Mouse (Mus musculus) brain, embryonic 18.5 days (tissue): Measurements from ENCODE around the gene Gpc1.

Experiments
- DNase-seq: peaks from one replicate; pipeline ENCODE4 v3.0.0-alpha.2; 2012; ENCODE audit warnings: low read depth, low spot score

Gene Gpc1

GRCm38 (mm10) chr1:92879266-92879665, 47.8 kb downstream of the Gpc1 start:
- peak; percentile 30 for DNase-seq

DNA sequence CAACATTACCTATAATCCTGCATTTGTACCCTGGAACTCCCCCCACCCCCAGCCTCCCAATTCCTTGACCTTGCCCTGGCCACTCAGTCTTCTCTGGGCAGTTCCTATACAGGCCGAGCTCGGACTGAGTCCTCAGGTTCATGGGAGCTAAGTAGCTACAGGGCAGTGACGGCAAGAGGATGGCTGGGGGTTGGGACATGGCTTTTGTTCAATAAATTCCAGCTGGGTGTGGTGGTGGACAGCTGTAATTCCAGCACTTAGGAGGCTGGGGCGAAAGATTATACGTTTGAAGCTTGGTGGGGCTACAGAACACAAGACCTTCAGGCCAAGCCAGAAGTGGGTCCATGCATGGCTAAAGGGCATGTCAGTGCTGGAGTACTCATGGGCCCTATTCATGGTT, 48.7 kb downstream of the Gpc1 start:
- DNase-seq, result no peak

DNA sequence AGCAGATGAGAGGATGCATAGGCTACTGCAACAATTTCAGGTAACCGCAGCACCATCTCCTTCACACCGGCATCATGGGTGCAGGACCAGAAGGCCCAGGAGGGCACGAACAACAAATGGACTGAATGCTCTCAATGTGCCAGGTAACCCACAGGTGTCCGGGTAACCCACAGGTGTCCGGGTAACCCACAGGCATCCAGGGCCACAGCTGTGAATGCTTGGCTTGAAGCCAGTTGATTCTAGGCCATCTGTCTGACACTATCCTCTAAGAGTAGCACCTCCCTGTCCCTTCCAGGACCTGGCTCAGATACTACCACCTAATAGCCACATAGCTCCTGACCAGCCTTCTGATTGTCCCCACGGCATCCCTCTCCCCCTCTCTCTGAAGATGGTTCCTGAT, 50.5 kb downstream of the Gpc1 start:
- no peak for DNase-seq

- no peak for DNase-seq
Measured at GRCm38 (mm10) chr1:92888901-92889655, 57.6 kb downstream of the Gpc1 start.

DNA sequence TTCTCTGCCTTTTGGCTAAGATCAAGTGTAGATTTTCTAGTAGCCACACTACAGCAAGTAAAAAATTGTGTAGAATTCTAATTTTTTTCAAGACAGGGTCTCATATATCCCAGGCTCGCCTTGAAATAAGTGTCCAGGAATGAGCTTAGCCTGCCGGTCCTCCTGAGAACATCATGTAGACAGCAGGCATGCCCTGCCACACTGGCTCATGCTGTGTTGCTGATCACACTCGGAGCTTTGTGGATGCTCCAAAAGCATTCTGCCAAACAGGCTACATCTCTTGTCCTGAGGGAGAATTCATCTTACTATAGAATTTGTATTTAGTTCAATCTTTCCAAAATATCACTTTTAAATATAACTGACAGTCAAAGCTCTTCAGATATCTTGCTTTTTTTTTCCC, 61.3 kb downstream of the Gpc1 start:
- DNase-seq, result no peak

DNA sequence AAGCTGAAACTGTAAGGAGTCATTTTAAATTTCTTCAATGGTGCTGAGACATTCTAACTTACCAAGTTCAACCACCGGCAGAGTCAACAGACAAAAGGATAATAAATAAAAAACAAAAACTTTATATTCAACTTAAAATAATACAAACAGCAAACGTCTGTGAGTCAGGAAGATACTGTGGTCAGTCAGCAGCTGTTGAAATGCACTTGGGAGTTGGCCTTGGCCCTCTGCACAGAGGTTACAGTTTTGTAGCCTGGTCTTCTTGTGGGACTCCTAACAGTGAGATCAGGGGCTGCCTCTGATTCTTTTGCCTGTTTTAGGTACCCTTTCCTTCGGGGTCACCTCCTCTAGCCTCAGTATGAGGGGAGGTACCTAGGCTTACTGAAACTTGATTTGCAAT, 62.5 kb downstream of the Gpc1 start:
- no peak for DNase-seq

GRCm38 (mm10) chr1:92895089-92895488, 63.6 kb downstream of the Gpc1 start:
- no peak for DNase-seq

DNA sequence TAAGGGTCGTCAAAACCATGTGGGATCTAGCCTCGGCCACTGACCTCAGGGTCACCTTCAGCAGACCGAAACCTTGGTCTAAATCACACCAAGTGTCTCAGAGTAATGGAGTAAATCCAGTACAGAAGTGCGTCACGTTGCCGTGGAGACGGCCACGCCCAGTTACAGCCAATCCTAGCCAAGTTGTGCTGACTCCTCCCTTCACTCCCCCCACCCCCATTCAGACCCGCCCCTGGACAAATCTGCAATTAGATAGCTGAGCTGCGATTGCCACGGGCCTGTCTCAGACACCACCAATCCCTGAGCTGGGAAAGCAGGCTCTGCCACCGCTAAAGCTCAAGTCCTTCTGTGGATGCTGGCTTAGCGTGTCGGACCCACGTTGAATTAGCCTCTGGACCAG, 71.3 kb downstream of the Gpc1 start, which contains the start of gene Ankmy1:
TSS of gene Ankmy1 (minus strand) at position 121 of the 400 bp plus-strand sequence.
- DNase-seq, result no peak

GRCm38 (mm10) chr1:92903627-92904026, 72.2 kb downstream of the Gpc1 start:
- no peak for DNase-seq

DNA sequence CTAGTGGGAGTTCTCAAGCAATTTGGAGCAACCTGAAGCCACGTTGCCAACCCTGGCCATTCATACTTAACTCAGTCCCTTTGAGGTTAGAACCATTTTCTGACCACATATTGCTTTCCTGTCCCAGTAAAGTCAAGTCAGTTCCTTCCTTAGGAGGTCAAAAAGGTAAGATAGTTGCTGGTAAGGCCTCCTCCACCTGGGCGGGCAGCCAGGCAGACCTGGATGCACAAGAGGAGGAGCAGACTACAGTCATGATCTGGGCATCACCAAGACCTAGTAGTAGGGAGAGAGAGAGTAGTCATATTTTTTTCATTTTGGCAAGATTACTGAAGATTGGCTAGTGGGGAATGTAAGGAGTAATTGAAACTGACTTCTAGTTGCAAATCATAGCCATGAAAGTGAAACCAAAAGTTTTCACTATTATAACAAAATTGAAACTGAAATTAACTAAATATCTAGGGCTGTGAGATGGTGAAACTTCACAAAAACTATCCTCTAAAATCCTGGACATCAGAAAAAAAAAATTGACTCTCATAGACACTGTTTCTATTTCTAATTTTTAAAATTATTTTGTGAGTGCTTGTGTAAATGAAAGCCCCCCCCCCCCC, 74.4 kb downstream of the Gpc1 start:
- no peak for DNase-seq

GRCm38 (mm10) chr1:92906779-92907631, 75.6 kb downstream of the Gpc1 start, which contains the start of gene Dusp28:
Gene Dusp28, plus strand, starts transcription at chr1:92906981.
- peak; percentile 71 for DNase-seq

DNA sequence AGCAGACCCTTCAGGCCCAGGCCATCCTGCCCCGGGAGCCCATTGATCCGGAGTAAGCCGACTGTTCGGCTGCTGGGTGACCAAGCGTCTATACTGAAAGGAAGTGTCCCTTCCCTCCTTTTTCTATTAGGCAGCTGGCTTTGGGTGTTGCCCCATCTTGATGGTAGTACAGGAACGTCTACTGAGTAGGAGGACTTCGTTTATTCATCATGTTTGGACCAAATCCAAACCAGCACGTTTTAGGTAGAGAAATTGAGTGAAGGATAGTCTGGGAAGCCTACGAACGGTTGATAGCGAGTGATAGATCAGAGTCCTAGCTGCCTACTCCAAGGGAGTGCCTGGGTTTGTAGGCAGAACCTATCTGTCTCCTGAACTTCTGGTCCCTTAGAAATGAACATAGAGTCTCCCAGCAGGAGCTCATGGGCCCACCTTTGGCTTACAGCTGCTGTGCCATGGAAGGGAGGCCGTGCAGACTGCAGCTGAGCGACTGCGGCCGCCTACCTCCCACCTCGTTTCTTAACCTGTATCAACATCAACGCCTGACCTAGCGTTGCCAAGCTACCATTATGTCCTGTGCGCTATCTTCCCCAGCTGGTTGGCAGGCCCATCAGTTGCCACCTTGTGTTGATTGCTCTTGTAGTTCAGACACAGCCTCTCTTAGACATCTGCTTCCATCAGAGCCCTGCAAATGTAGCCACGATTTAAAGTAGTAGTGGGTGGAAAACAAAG, 76.4 kb downstream of the Gpc1 start:
- DNase-seq, result no peak

- DNase-seq, result no peak
Measured at GRCm38 (mm10) chr1:92908664-92909063, 77.2 kb downstream of the Gpc1 start.

DNA sequence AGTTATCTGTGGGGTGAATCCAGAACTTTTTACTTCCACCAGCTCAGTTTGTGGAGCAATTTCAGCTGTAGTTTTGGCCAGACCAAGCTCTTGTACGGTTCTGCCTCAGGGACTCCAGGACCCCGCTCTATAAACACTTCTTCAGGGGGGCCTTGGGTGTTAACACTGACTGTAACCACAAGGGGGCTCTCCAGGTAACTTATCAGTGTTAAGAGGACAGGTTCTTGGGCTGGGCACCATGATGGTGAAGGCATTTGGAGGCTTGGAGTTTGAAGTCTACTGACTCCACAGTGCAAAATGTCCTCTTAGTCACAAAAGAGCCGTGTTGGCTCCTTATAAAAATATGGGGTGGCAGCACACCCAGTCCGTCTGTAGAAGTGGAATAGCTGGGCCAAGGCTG, 77.6 kb downstream of the Gpc1 start:
- no peak for DNase-seq
